Mouse (Mus musculus) layer of hippocampus, adult 2 months (tissue): ENCODE data around the gene Gm10382. TPM values are rescaled to one million over a fixed set of nuclear protein-coding genes. Genes with fewer than 3 reads are reported as not detected.
"Not testable (repeated sequence)": the region's sequence is repeated elsewhere in the genome, so short reads cannot be mapped to it uniquely, and the experiment has no call there.

Experiments used
- DNase-seq, 2 experiments: peaks; one replicate each; pipeline ENCODE4 v3.0.0; 2022; ENCODE audit warnings: low spot score in 2 of 2
- H3K27ac ChIP-seq: fragments of 200-600 bp; 2 replicates; pipeline ENCODE4 v1.8.1; 2022
- H3K4me3 ChIP-seq: fragments of 200-600 bp; 2 replicates; pipeline ENCODE4 v1.8.1; 2022; ENCODE audit warnings: mild to moderate bottlenecking
- CTCF ChIP-seq: fragments of 200-600 bp; conservative IDR thresholded peaks from 2 replicates; pipeline ENCODE4 v1.8.1; 2022; ENCODE audit warnings: antibody characterized with exemption, mild to moderate bottlenecking, moderate library complexity
- total RNA-seq, 2 experiments: library from RNA; stranded (reverse); gene quantifications; 2 replicates each; pipeline ENCODE4 v1.2.3; 2021

Gene Gm10382
- total RNA-seq, 2 experiments from 2014 or later: not detected

DNA sequence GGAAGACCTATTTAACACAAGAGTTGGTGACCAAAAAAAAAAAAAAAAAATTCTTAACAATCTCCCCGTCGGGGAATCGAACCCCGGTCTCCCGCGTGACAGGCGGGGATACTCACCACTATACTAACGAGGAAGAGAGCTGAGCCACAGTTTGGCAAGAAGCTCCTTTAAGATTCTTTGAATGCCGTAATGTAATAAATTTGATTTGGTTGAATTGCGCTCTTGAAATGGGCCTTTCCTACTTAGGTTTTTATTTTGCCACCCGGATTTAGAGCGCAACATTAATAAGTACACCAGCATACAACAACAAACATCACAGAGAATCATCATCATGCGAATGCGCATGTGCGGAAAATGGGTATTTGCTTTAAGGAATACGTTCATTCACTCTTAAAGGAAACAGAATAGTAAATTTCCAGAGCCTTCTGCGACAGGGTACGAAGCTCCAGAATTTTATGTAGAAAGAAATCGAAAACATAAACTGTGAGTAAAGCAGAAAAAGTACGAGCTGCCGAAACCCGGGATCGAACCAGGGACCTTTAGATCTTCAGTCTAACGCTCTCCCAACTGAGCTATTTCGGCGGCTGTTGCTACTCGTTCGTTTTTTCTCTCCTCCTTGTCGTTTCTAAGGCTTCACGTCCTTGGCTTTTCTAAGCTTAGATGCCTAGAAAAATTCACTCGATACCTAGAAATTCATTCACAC, 16.6 kb downstream of the Gm10382 start:
- peak overlapping the region; percentile 94 for H3K27ac ChIP-seq

DNA sequence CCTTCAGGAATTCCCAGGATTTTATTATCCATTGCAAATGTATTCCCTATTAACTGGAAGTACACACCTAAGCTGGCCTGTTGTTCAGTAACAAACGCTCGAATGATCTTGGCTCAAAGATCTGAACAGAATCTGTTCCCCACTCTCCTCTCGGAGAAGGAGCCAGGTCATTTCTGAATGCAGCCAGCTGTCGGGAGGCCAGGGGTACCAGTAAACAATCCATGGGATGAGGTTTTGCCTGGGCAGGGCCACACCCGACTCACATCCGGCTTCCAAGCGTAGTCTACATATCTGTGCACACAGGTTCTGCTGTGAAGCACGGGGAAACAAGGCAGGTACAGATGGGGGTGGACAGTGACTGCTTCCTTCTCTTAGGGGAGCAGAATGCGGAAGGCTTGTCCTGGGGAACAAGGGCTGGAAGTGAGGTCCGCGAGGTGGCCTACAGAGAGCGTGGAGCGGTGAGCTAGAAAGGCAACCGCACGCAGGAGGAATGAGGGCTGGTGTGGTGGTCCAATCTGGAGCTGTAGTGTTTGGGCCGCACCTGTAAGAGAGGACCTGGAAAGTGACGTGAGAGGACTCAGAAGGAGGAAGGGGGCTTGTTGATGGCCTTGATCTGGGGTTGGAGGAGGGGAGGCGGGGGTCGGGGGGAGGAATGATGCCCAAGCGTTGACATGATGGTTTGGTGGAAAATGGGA, 17.3 kb downstream of the Gm10382 start:
- TF ChIP-seq CTCF: no peak
- Histone ChIP-seq H3K4me3 (peak overlapping the region; percentile 86), H3K27ac (peak overlapping the region; percentile 94)
- peak in 1 of 2 experiments; percentile 51 for DNase-seq

More for the DNA sequence above, 16.6 kb downstream of the Gm10382 start:
- DNase-seq: peak; percentile 85 to 90
- H3K4me3 ChIP-seq: peak overlapping the region; percentile 86
- TF ChIP-seq CTCF: no peak

DNA sequence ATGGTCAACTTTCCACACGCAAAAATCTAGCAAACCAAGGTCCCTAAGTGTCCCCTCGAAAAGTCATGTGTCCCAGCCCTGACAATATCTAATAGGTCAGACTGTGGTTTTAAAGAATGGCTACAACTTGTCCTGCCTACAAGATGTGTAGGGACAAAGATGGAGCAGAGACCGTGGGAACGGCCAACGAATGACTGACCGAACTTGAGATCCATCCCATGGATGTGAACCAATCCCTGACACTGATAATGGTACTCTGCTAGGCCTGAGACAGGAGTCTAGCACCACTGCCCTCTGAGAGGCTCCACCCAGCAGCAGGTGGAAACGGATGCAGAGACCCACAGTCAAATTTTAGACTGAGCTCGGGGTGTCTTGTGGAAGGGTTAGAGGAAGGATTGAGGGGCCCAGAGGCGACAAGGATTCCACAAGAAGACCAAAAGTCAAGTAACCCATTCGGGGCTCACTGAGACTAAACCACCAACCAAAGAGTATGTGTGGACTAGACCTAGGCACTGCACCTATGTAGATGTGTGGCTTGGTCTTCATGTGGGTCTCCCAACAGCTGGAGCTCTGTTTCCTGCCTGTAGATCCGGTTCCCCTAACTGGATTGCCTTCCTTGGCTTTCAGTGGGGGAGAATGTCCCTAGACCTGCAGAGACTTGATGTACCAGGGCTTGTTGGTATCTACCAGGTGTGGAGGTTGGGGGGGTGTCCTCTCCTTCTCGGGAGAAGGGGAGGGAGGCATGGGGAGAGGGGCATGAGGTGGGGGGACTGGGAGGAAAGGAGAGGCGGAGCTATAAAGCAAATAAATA, 18.1 kb downstream of the Gm10382 start:
- Histone ChIP-seq H3K4me3 (peak overlapping the region; percentile 86), H3K27ac (peak overlapping the region; percentile 94)
- no peak for TF ChIP-seq CTCF
- DNase-seq: no peak

DNA sequence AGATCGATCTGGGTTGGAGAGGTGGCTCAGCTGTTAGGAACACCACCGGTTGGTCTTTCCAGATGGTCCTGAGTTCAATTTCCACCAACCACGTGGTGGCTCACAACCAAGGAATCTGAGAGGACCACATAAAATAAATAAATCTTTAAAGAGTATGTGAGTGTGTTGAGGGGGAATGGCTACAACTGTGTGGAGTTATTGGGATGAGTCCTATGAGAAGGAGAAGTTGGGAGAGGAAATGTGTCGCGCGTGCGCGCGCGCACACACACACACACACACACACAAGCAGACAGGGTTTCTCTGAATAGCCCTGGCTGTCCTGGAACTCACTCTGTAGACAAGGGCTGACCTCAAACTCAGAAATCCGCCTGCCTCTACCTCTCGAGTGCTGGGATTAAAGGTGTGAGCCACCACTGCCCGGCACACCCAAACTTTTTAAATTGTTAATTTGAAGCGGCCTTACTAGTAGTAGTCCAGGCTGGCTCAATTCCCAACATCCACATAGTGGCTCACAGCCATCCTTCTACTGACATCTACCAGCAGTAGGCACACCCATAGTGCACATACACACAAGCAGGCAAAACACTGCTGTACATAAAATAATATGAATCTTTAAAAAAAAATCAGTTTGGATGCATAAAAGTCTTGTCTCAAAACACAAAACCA, 18.9 kb downstream of the Gm10382 start:
- no peak for TF ChIP-seq CTCF
- no peak overlapping the region for H3K27ac ChIP-seq
- DNase-seq: no peak
- no peak overlapping the region for H3K4me3 ChIP-seq

DNA sequence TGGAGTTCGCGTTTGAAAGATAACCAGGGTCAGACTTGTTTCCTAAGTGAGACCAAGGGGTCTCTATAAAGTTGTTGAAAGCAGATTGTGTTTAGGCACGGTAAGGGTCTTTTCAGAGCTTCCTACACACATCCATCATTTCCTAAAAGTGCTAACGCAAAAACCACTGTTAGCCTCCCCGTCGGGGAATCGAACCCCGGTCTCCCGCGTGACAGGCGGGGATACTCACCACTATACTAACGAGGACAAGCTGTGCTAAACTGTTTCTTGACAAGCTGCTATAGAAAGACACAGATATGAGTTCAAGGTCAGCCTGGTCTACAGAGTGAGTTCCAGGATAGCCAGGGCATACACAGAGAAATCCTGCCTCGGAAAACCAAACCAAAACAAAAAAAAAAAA, 19.7 kb downstream of the Gm10382 start:
- TF ChIP-seq CTCF: no peak
- DNase-seq: peak; percentile 87 to 93
- Histone ChIP-seq H3K27ac (peak overlapping the region; percentile 89), H3K4me3 (peak overlapping the region; percentile 58)

DNA sequence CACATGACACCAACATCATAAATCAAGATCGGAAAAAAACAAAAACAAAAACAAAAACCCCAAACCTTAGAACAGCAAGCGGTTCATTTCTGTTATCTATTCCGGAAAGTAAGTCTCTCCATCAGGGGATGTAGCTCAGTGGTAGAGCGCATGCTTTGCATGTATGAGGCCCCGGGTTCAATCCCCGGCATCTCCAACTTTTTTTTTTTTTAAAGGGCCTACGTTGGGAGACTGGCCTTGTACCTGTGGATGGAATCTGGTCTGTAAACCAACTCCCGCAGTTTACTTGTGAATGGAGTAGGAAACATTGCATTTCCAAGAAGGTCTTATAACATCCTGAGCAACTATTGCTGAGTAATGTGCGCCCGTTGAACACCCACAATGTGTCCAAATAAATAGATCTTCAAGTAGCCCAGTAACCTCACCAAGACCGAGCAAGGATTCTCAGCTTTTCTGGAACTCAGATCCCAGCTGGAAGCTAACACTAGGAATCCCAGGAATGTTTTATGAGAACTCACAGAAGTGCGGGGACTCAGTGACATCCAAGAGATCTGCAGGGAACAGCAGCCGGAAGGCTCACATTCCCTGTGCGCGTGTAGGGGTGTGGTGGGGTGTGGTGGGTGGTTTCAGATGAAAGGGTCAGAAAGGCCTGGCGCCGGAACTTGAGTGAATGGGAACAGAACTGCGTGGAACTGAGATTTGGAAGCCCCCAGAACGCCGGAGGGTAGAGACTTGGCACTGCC, 20.4 kb downstream of the Gm10382 start:
- Histone ChIP-seq H3K4me3 (peak overlapping the region; percentile 58), H3K27ac (peak overlapping the region; percentile 89)
- DNase-seq: peak in 1 of 2 experiments; percentile 55
- no peak for TF ChIP-seq CTCF

DNA sequence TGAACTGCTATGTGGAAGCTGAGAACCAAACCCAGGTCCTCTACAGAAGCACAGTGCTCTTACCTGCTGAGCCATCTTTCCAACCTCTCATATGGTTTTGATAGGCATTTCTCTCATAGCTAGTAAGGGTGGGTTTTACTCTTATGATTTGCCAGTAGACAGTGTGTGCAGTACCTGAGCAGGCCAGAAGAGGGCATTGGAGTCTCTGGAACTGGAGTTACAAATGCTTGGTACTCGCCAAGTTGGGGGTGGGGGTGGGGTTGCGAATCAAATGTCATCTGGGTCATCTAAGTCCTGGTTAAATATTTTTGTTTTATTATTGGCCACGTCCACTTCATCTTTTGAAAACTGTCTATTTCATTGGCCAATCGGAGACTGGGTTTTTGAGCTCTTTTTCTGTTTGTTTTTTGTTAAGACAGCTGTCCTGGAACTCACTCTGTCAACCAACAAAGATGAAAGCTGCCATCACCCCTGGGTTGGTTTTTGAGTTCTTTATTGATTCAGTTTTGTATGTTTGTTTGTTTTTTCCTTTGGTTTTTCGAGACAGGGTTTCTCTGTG, 22.9 kb downstream of the Gm10382 start:
- peak; percentile 78 for TF ChIP-seq CTCF
- Histone ChIP-seq H3K27ac (no peak overlapping the region), H3K4me3 (no peak overlapping the region)
- DNase-seq: peak in 1 of 2 experiments; percentile 82

DNA sequence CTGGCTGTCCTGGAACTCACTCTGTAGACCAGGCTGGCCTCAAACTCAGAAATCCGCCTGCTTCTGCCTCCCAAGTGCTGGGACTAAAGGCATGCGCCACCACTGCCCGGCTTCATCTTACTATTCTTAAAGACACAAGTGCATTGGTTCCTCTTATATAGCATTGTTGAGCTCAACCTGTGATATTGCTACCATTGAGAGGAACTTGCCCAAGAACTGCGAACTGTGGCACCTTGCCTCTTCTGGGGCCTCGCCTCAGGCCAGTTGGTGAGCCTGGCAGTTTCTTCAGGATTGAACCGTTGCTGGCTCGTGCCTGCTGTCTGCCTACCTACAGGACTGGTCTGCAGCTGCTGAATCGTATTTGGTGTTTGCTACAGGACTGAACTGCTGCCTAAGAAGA, 23.4 kb downstream of the Gm10382 start:
- DNase-seq, H3K27ac ChIP-seq, H3K4me3 ChIP-seq: not testable (repeated sequence)

DNA sequence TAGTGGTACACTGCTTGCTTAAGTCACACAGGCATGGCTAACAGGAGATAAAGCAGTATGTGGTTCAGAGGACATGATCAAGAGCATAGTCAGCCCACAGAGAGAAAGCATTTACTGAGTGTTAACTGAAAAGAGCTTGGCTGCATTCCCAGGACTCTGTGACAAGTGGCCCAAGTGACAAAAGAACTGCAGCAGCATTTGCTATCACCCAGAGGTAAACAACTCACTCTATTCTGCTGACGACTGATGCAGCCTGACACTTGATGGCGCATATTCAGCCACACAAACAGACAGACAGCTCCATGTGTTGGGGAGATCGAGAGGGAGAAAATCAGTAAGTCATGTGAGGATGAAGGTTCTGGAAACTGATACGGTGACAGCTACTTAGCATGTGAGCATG, 24.6 kb downstream of the Gm10382 start:
- peak overlapping the region; percentile 51 for H3K27ac ChIP-seq
- TF ChIP-seq CTCF: no peak
- H3K4me3 ChIP-seq: no peak overlapping the region
- DNase-seq: no peak

DNA sequence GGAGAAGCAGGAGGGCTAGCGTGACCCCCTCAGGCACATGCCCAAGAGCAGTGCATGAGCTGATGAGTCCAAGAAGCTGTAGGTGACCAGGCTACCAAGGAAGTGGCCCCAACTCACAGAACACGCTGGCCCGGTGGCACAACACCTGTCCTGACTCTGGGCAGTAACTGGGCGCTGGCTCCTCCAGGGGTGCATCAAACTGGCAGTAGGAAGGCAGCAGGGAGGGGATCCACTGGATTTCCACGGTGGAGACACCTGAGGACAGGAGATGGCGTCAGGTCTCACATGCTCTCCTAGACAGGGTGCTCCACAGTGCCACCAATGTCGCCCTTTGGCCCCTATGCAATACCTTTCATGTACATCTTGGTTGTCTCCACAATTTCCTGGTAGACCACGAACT, 27.1 kb downstream of the Gm10382 start:
- Histone ChIP-seq H3K27ac (no peak overlapping the region), H3K4me3 (no peak overlapping the region)
- no peak for DNase-seq
- no peak for TF ChIP-seq CTCF

DNA sequence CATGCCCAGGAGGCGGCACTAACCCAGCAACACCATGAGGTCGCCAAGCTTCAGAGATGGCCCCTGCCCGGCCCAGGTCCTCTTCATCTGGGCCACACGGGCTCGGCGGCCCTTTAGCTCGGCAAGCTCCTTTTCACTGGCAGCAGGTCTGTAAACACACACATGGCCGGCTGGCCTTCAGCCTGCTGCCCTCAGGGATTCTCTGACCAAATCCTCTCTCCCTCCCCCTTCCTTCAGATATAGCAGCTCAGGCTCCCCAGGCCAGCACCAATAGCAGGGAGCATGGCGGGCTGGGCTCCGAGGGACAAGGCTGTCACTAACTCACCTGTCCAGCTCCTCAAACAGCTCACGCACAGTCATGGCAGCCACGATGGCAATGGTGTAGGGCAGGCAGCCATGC, 29.5 kb downstream of the Gm10382 start:
- no peak overlapping the region for H3K4me3 ChIP-seq
- no peak overlapping the region for H3K27ac ChIP-seq
- no peak for TF ChIP-seq CTCF
- DNase-seq: no peak

DNA sequence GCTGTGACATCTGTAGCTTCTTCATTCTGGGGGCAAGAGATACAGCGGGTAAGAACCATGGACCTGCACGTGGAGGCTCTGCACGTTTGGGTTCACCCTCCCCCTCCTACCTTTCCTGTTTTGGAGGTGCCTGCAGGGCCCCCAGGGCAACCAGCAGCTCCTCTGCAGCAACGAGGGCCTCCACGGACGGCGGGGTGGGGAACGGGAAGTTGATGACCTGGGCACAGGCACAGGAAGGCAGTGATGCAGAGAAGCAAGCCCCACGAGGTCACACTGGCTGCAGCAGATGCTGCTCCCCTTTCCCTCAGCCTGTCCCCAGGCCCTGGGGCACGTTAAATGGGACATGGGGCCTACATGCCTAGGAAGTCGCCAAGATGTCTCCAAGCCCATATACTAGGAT, 30.0 kb downstream of the Gm10382 start:
- no peak for DNase-seq
- Histone ChIP-seq H3K4me3 (no peak overlapping the region), H3K27ac (no peak overlapping the region)
- TF ChIP-seq CTCF: no peak
